Mouse (Mus musculus) MEL (cell line): ENCODE data around the gene Scarb1. TPM values are rescaled to one million over a fixed set of nuclear protein-coding genes. Genes with fewer than 3 reads are reported as not detected.

Source experiments
- DNase-seq: peaks from one replicate; pipeline ENCODE4 v3.0.0; 2011; ENCODE audit warnings: low read depth, low spot score
- H3K27ac ChIP-seq: 2 replicates; pipeline ENCODE4 v1.5.1; 2012; ENCODE audit warnings: low read depth, mild to moderate bottlenecking, control low read depth, low read length, moderate library complexity; ENCODE audit not compliant: control insufficient read depth
- H3K27me3 ChIP-seq, 2 experiments: fragments of 150-350 bp in 1 of 2; sonication (generic) in 1 of 2; 2 replicates each; pipeline ENCODE4 v1.6.1; 2012; ENCODE audit warnings: low read length in 2 of 2, mild to moderate bottlenecking in 2 of 2, improper control_type of control experiment in 1 of 2, moderate library complexity in 1 of 2; ENCODE audit not compliant: insufficient read depth in 2 of 2, control insufficient read depth in 1 of 2
- H3K36me3 ChIP-seq, 2 experiments: 2 replicates each; pipeline ENCODE4 v1.6.1; 2012 to 2014; ENCODE audit warnings: low read length in 2 of 2, improper control_type of control experiment in 1 of 2, inconsistent platforms in 1 of 2, mild to moderate bottlenecking in 1 of 2; ENCODE audit not compliant: insufficient read depth in 2 of 2, control insufficient read depth in 1 of 2
- H3K4me1 ChIP-seq, 2 experiments: fragments of 150-350 bp in 1 of 2; sonication (generic) in 1 of 2; 2 replicates each; pipeline ENCODE4 v1.6.1; 2012; ENCODE audit warnings: low read length in 2 of 2, improper control_type of control experiment in 1 of 2, mild to moderate bottlenecking in 1 of 2; ENCODE audit not compliant: insufficient read depth in 2 of 2, control insufficient read depth in 1 of 2
- H3K4me3 ChIP-seq, 2 experiments: fragments of 150-350 bp in 1 of 2; sonication (generic) in 1 of 2; 2 replicates each; pipeline ENCODE4 v1.5.1; 2012; ENCODE audit warnings: low read depth in 2 of 2, low read length in 2 of 2, mild to moderate bottlenecking in 2 of 2, moderate library complexity in 2 of 2, control low read depth in 1 of 2, improper control_type of control experiment in 1 of 2; ENCODE audit not compliant: control insufficient read depth in 1 of 2, insufficient read depth in 1 of 2
- H3K79me2 ChIP-seq: 2 replicates; pipeline ENCODE4 v1.6.1; 2012; ENCODE audit warnings: mild to moderate bottlenecking, low read length, moderate library complexity; ENCODE audit not compliant: control insufficient read depth, poor library complexity, insufficient read depth
- H3K9ac ChIP-seq: 2 replicates; pipeline ENCODE4 v1.6.1; 2012; ENCODE audit warnings: low read depth, mild to moderate bottlenecking, control low read depth, low read length, moderate library complexity; ENCODE audit not compliant: control insufficient read depth, poor library complexity, severe bottlenecking
- H3K9me3 ChIP-seq: fragments of 150-350 bp; sonication (generic); replicated peaks from 2 replicates; pipeline ENCODE4 v1.6.1; 2012; ENCODE audit warnings: mild to moderate bottlenecking, low read length, improper control_type of control experiment, moderate library complexity; ENCODE audit not compliant: insufficient read depth
- BHLHE40 ChIP-seq: IDR thresholded peaks from 2 replicates; pipeline ENCODE4 v1.6.1; 2012; ENCODE audit warnings: low read depth, mild to moderate bottlenecking, inconsistent platforms, low read length, improper control_type of control experiment, borderline replicate concordance
- CTCF ChIP-seq, 3 experiments: IDR thresholded peaks in 2 of 3; conservative IDR thresholded peaks in 1 of 3; 2 replicates each; pipeline ENCODE4 v1.5.1; 2011 to 2012; ENCODE audit warnings: low read length in 3 of 3, low read depth in 2 of 3, mild to moderate bottlenecking in 2 of 3, improper control_type of control experiment in 1 of 3, inconsistent platforms in 1 of 3, mixed read lengths in 1 of 3, moderate library complexity in 1 of 3; ENCODE audit not compliant: control insufficient read depth in 1 of 3, insufficient read depth in 1 of 3, poor library complexity in 1 of 3, severe bottlenecking in 1 of 3
- E2F4 ChIP-seq: IDR thresholded peaks from 2 replicates; pipeline ENCODE4 v1.6.1; 2011; ENCODE audit warnings: low read depth, low read length, improper control_type of control experiment, borderline replicate concordance
- ELF1 ChIP-seq: IDR thresholded peaks from 2 replicates; pipeline ENCODE4 v1.6.1; 2014; ENCODE audit warnings: low read depth, mild to moderate bottlenecking, inconsistent platforms, low read length, improper control_type of control experiment, moderate library complexity
- KAT2A ChIP-seq: conservative IDR thresholded peaks from 2 replicates; pipeline ENCODE4 v1.6.1; 2012; ENCODE audit warnings: low read depth, low read length, improper control_type of control experiment, inconsistent platforms
- MAX ChIP-seq: IDR thresholded peaks from 2 replicates; pipeline ENCODE4 v1.6.1; 2011; ENCODE audit warnings: low read length, improper control_type of control experiment
- MEF2A ChIP-seq: IDR thresholded peaks from 2 replicates; pipeline ENCODE4 v1.6.1; 2014; ENCODE audit warnings: low read depth, mild to moderate bottlenecking, inconsistent platforms, low read length, improper control_type of control experiment; ENCODE audit not compliant: poor library complexity, insufficient replicate concordance, severe bottlenecking; ENCODE audit errors: extremely low read depth
- MXI1 ChIP-seq: IDR thresholded peaks from 2 replicates; pipeline ENCODE4 v1.6.1; 2011; ENCODE audit warnings: mild to moderate bottlenecking, low read depth, low read length, improper control_type of control experiment
- MYB ChIP-seq: IDR thresholded peaks from 2 replicates; pipeline ENCODE4 v1.6.1; 2011; ENCODE audit warnings: mild to moderate bottlenecking, low read depth, low read length, improper control_type of control experiment
- NRF1 ChIP-seq: IDR thresholded peaks from 2 replicates; pipeline ENCODE4 v1.6.1; 2014; ENCODE audit warnings: low read depth, mild to moderate bottlenecking, inconsistent platforms, low read length, improper control_type of control experiment, moderate library complexity; ENCODE audit not compliant: poor library complexity, insufficient read depth, severe bottlenecking
- POLR2AphosphoS5 ChIP-seq: IDR thresholded peaks from 2 replicates; pipeline ENCODE4 v1.6.1; 2012; ENCODE audit warnings: low read depth, borderline replicate concordance, mild to moderate bottlenecking, inconsistent platforms, low read length, moderate library complexity, mixed read lengths
- RAD21 ChIP-seq: IDR thresholded peaks from 2 replicates; pipeline ENCODE4 v1.6.1; 2011; ENCODE audit warnings: mild to moderate bottlenecking, low read depth, low read length, improper control_type of control experiment
- RCOR1 ChIP-seq: IDR thresholded peaks from 2 replicates; pipeline ENCODE4 v1.6.1; 2012; ENCODE audit warnings: low read depth, mild to moderate bottlenecking, inconsistent platforms, low read length, improper control_type of control experiment
- TBP ChIP-seq: IDR thresholded peaks from 2 replicates; pipeline ENCODE4 v1.8.0; 2011; ENCODE audit warnings: low read depth, low read length, improper control_type of control experiment
- USF1 ChIP-seq: IDR thresholded peaks from 2 replicates; pipeline ENCODE4 v1.6.1; 2014; ENCODE audit warnings: low read depth, mild to moderate bottlenecking, inconsistent platforms, low read length, improper control_type of control experiment, moderate library complexity
- ZC3H11A ChIP-seq: IDR thresholded peaks from 2 replicates; pipeline ENCODE4 v1.6.1; 2012; ENCODE audit warnings: low read depth, mild to moderate bottlenecking, inconsistent platforms, low read length, improper control_type of control experiment
- ZNF384 ChIP-seq: IDR thresholded peaks from 2 replicates; pipeline ENCODE4 v1.6.1; 2012; ENCODE audit warnings: low read depth, mild to moderate bottlenecking, inconsistent platforms, low read length, improper control_type of control experiment
- polyA plus RNA-seq, 2 experiments: library from polyadenylated mRNA; stranded (reverse) in 1 of 2; unstranded in 1 of 2; fragments of >175 nt in 1 of 2; fragments of >200 nt in 1 of 2; gene quantifications; 2 replicates each; pipeline versions ENCODE4 v1.2.1 to v1.2.4; 2012; ENCODE audit warnings: low replicate concordance in 2 of 2, low read depth in 1 of 2; ENCODE audit not compliant: insufficient read length in 2 of 2, insufficient read depth in 1 of 2, missing spikeins in 1 of 2
- total RNA-seq: library from RNA; depleted of rRNA; stranded (reverse); fragments of 300-350 nt; gene quantifications from 2 replicates; pipeline ENCODE4 v1.2.3, GENCODE M21; 2012

Gene Scarb1
- total and polyA plus RNA-seq, 3 experiments = 53.1 to 98.3 TPM; not detected in 1

GRCm38 (mm10) chr5:125368156-125368555 lies 27.3 kb upstream of the Scarb1 start:
- Histone ChIP-seq H3K9me3 (no peaks in the 10 kb centered on the region), H3K27ac (no peak overlapping the region), H3K27me3 (no peaks in the 10 kb centered on the region), H3K4me3 (no peak overlapping the region), H3K79me2 (no peaks in the 10 kb centered on the region), H3K4me1 (peaks cover 2 to 11% of the 10 kb centered on the region in 2 experiments; a peak in 3 of 4 replicates), H3K36me3 (no peaks in the 10 kb centered on the region; a peak in 2 of 4 replicates), H3K9ac (no peak overlapping the region)
- TF ChIP-seq BHLHE40 (no peak), MAX (peak; percentile 19; the same call in 1 of the 2 replicates), USF1 (peak; percentile 72), MXI1 (peak; percentile 35; the same call in 1 of the 2 replicates)
- peak; percentile 55 for DNase-seq

- H3K36me3 ChIP-seq = no peaks in the 10 kb centered on the region; a peak in 1 of 4 replicates
Observed at GRCm38 (mm10) chr5:125364851-125365429, 24.0 kb upstream of the Scarb1 start.

GRCm38 (mm10) chr5:125363894-125364293 lies 23.0 kb upstream of the Scarb1 start:
- Histone ChIP-seq H3K9ac (no peak overlapping the region), H3K79me2 (no peaks in the 10 kb centered on the region), H3K27me3 (no peaks in the 10 kb centered on the region), H3K9me3 (no peaks in the 10 kb centered on the region), H3K27ac (no peak overlapping the region), H3K4me1 (no peaks in the 10 kb centered on the region; a peak in 2 of 4 replicates), H3K4me3 (no peak overlapping the region), H3K36me3 (no peaks in the 10 kb centered on the region; a peak in 1 of 4 replicates)
- TF ChIP-seq MYB (no peak), TBP (no peak)
- DNase-seq = no peak

More at GRCm38 (mm10) chr5:125364851-125365429, 24.0 kb upstream of the Scarb1 start:
- Histone ChIP-seq H3K9ac (no peak overlapping the region), H3K9me3 (no peaks in the 10 kb centered on the region), H3K79me2 (no peaks in the 10 kb centered on the region), H3K4me1 (no peaks in the 10 kb centered on the region; a peak in 2 of 4 replicates)
- no peak for DNase-seq
- no peak for TF ChIP-seq ELF1
- TF ChIP-seq CTCF (IDR thresholded peaks at IDR 0.05 in 2 of 3, conservative IDR thresholded peaks at IDR 0.05 in 1 of 3; ENCODE audit: control insufficient read depth in 1 of 3, insufficient read depth in 1 of 3, low read depth in 2 of 3, low read length in 3 of 3, poor library complexity in 1 of 3, severe bottlenecking in 1 of 3) = no peak
- no peak for TF ChIP-seq ZC3H11A
- no peak for TF ChIP-seq ZNF384
- TF ChIP-seq KAT2A = no peak
- TF ChIP-seq NRF1 = no peak
- TF ChIP-seq POLR2AphosphoS5 = no peak
- TF ChIP-seq MYB = no peak
- no peak for TF ChIP-seq RCOR1
- no peak for TF ChIP-seq RAD21
- no peak for TF ChIP-seq USF1
- no peak for TF ChIP-seq MEF2A
- no peak for TF ChIP-seq E2F4
- TF ChIP-seq, all 39 proteins: peak for 0
- H3K27ac ChIP-seq = no peak overlapping the region
- H3K27me3 ChIP-seq = no peaks in the 10 kb centered on the region
- no peak overlapping the region for H3K4me3 ChIP-seq
